Mouse (Mus musculus) frontal cortex, adult (tissue): ENCODE measurements at regions not wholly inside any gene's neighbourhood (a gene's known extent, or its start where the extent isn't known, plus 50 kb on each side); places are given as distances from the start of the nearest gene placed in this dataset.

Source experiments
- ATAC-seq: cut with Nextera tagmentation; 2 replicates; pipeline ENCODE4 v1.9.2; 2017; ENCODE audit warnings: mild to moderate bottlenecking, moderate library complexity, mixed read lengths; ENCODE audit not compliant: low TSS enrichment

DNA sequence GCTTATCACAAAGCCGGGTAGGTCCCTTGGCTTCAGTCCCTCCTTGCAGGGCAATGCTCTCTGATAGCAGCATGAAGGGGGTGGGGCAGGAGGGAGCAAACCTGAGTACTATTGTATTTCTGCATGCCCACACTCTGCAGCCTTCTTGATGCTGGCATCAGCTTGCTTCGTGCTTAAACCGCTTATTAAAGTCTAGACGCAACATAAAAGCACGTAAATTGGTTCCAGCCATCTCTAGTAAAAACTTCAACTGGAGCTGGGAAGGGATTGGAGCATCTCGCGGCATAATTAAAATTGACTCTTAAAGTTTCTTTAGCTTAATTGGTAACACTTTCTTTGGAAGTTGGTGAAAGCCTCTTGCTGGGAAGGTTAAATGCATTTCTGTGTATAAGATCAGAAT lies 131.5 kb upstream of the Jag1 start:
- ATAC-seq = no peak

DNA sequence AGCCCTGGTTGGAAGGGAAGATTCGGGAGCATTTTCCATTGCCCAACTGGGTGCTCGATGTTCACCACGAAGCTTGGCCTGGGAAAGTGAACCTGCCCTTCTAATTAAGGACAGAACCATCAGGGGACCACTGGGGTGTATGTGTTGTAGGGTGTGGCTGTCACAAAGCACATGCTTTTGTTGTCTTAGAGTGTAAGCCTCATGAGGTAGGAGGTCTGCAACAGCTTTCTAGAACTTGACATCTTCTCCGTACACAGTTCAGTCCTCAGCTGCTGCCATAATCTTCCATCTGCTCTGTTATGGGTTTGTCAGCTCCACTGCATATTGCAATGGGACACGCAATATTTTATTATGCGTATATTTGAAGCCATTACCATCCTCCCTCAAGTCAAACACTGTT lies 127.9 kb upstream of the Jag1 start:
- no peak for ATAC-seq

DNA sequence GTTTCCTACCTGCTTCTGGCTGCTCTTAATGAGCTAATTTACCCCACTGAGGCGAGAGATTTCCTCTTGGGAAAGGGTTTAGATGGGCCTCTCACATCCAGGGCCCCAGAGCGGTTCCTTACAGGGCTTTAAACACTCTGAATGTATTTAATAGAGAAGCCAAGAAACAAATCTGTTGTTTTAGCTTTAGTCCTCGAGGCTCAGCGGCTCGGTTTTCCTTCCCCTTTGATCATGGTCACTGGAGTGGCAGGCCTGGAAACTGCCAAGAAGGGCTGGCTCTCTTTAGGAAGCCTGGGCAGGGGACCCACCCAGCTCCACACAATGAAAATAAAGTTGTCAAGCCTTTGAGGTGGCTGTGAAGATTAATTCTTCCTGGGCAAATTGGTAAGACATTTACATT lies 127.5 kb upstream of the Jag1 start:
- ATAC-seq = no peak

DNA sequence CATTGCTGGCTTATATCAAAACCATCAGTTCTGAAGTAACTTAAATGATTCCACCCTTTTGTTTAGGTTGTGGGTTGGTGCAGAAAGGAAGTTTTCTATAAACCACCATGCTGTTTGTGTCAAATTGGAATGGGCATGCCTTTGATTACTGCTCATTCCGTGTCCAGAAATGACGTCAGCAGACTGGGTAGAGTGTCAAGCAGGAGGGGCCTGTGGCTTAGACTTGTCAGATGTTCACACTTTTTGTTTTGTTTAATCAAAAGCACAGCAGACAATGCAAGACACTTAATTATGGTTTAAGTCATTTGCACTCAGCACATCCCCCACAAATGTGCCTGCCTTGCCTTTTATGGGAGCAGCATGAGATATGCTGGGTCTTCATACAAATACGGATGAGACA lies 120.5 kb upstream of the Jag1 start:
- ATAC-seq = no peak

DNA sequence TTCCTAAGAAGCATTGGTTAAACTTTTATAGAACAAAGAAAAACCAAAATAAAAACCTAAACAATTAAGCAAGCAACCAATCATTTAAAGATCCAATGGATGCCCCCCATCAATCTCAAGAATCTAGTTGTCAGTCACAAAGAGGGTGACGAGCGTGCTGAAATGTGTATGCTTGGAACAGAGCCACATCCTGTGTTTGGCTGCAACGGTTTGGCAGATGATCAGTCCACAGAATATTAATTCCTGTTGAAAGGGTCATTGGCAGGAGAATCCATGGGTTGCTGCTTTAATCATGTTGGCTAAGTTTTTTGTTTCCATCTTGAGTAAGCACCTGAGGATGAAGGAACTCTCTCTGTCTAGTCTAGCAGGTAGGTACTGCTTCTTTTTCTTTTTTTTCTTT lies 117.5 kb upstream of the Jag1 start:
- ATAC-seq = no peak

DNA sequence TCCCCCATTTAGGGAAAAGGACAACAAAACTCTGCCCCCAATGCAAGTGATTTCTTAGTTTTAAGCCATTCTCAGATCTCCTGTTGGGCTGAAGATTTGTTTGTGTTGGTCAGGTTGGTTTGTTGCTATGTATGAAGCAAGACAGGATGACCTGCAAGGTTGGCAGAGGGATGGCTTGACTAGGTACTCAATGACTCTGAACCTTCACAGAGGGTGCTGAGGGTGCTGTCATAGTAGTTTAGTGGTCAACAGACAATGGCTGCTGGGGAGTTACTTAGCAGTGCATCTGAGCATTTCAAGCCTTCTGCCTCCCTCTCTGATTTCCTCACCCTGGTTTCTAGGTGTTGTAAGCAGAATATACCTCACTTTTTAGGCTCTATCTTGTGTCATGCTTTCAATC lies 114.7 kb upstream of the Jag1 start:
- no peak for ATAC-seq

DNA sequence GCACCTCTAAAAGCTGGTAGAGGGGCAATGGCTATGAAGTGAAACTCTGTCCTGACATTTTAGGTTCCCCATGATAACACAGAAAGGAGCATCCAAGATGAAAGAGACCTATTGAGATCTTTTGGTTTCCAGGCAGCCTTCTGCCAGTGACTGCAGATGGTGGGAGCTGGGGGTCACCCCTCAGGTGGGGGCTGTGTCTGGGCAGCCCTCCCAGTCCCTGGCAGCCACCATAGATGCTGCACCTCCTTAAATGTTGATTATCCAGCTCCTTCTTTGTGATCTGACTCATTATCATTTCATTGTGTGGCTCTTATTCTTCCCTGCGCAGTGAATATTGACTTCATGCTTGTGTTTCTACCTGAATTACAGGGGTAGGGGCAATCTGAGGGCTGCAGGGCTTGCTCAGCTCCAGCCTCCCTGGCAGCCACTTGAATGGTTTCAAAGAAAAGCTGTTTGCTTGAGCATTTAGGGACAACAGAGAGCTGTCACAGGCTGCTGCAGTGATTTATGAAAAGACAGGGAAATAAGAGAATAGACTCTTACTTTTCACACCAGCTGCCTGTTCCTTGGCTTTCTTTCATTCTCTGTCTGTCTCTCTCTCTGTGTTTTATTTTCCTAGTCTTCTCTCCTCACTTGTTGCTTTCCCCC lies 113.1 kb upstream of the Jag1 start:
- no peak for ATAC-seq

DNA sequence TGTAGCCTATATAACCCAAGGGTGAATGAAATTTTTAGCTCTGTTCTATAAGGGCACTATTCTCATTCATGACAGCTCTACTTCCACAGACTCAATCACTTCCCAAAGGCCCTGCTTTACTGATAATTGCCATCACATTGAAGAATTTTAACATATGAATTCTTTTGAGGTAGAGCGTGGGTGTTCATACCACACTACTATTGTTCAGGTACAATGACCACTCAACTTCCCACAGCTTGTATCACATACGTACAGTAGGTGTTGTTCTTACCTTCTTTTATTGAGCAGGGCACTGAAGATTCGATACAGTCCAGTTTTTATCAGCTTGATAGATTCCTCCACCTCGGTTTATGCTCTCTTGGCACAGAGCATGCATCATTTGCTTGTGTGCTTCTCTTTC lies 111.1 kb upstream of the Jag1 start:
- no peak for ATAC-seq

DNA sequence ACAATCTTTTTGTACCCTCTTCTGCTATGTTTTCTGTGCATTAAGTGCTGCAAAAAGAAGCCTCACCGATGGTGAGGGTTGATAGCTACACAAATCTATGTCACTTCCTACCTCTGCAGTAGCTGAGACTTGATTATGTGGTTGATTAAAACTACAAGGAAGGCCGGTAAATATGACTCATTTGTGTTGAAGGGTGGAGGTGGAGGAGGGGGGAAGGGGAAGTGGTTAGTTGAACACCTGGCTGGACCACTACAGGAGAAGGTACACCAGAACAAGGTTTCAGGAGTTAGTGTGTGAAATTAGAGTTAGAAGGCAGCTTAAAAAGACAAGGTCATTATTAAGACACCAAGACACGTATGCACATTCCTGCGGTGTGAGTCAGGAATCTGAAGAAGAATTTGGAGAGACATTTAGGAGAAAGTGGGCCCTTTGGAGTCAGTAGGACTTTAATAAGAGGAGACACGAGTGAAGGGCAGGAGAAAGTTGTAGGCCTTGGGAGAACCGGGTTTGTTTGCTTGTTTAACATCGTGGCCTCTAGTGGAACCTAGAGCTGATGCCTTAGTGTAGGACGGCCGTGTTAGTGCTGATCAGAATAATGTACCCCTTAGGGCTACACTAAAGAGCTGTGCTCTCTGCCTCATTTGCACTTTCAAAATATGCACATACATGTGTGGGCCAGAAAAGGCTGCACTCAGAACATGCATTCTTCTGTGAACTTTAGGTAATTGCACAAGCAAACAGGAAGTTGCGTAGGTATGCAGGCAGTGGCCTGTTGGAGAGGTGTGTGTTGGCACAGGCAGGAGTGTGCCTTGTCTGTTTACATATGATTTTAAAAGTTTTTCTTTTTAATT lies 108.5 kb upstream of the Jag1 start:
- ATAC-seq = no peak

DNA sequence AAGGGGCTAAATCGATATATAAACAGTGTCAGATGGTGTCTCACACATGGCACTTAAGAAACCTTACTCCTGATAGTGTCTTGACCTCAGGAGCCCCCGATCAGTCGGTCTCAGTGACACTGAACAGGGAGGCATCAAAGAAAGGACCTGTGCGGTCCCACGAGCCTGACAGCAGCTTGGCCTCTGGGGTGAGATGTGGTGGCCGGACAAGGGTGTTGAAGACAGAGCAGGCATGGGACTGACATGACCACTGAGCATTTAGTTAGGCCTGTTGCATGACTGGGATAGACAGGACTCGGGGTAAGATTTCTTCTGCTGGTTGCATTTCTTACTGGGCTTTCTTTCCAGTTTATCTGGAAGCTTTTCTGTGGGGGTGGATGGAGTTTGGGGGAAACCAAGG lies 99.3 kb upstream of the Jag1 start:
- ATAC-seq = no peak

DNA sequence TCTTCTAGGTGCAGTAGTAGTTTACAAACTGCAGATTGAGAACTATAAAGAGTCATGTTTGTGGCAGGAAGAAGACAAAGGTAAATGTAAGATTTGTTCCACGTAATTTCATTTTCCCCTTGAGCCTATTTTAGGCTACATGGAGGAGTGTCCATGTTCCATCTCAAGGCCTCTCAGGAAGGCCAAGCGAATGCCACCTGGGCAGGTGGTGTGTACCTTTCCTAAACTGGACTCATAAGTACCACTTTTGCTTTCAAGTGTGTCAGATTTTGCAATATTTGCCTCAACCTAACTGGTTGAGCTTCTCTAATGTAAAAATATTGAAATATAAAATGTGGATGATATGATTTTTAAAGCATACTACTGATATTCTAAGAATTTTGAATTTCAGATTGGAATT lies 91.4 kb upstream of the Jag1 start:
- no peak for ATAC-seq

DNA sequence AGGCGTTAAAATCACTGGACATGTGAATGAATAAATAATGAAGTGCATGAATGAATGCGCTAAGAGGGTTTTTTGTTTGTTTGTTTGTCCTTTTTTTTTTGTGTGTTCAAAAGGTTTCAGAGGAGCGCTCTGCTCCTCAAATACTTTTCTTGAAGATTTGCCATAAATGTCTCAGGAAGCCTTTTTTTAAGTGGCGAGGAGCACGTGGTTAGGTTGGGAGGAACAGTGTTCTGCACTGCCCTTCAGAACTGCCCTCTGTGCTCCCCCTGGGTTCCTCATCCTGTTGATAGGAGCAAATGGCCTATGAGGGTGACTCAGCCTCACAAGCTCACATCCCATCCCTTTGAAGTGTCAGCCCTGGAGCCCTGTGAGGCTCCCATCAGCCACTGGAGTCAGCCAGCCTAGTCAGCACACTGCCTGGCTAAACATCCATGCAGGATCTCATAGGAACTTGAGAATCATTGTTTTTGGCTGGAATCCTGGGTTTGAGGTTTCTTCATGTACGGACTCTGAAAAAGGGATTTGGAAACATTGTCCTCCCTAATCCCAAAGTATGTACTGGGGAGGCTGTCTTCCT lies 87.9 kb upstream of the Jag1 start:
- no peak for ATAC-seq

DNA sequence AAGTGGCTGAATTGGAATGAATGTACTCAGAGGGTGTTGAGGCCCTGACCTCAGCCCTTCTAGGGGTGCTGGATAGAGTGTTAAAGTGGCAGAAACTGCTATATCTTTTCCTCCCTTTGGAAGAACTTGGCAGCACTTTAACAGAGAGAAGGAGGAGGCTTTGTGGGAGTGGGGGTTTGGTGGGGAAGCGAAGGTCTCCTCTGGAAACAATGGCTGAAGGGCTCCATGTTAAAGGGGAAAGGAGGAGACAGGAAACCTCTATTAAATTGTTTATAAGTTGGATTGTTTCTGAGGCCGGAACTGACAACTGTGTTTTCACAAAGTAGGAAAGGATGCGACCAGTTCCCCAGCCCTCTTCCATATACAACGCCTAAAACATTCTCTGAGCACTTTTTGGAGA lies 83.7 kb upstream of the Jag1 start:
- ATAC-seq = no peak

DNA sequence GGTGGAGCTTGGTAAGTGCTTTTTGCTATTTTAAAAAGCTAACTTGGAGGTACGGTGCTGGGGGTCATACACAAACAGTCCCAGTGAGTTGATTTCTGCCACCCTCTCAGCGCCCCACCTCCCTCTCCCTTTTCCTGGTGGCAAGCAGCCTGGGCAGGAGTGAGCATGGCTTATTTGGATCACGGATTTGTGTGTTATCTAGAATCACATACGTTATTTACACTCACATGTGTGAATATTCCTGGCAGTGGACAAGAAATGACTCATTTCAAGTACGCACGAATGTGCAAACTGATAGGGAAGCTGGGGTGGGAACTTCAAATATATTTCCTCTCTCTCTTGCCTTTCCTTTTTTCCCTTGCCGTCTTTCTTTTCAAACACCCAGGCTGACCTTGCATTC lies 75.7 kb upstream of the Jag1 start:
- no peak for ATAC-seq

DNA sequence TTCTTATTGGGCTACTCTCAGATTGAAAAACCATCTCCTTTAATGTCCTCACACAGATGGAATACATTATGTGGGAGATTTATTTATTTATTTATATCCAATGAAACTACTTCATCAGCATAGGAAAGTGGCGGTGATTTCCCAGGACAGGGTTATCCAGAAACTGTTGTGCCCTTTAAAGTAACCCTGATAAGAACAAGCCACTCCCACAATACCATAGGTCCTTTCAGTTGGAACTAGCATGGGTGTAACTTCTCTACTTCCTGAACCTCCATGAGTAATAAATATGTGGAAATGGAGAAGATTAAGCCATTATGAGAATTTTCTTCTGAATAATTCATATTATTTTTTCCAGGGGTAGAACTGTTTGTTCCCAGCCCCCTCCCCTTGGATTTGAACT lies 52.7 kb upstream of the Jag1 start:
- ATAC-seq = no peak

DNA sequence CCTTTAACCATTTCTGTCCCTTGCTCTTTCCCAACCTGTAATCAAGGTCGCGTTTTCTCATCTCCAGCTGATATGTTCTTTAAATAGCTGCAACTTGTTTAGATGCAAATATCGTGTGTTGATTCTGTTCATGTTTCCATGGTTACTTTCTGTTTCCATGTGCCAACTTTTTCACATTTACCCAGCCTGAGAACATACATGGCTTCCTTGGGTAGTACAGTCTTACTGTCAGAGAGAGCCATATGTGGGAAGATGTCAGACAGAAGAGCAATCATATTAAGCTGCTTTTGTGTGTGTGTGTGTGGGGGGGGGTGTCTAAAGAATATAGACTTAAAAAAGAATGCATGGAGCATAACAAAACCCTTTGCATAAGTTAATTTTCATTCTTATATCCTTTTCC lies 52.2 kb upstream of the Jag1 start:
- no peak for ATAC-seq
